Mouse (Mus musculus) adrenal gland, adult (tissue): ENCODE results near the gene Gabra3.

Experiments
- DNase-seq, 2 experiments: peaks; one replicate each; pipeline ENCODE4 v3.0.0; 2022 to 2023; ENCODE audit warnings: low spot score in 1 of 2; ENCODE audit not compliant: inconsistent age in 2 of 2

The Gabra3 gene

GRCm38 (mm10) chrX:72656230-72656898 lies at the start of gene Gabra3:
Gene Gabra3 (minus strand): TSS chrX:72656848.
- no peak for DNase-seq

GRCm38 (mm10) chrX:72655789-72656188 lies 859 bp downstream of the Gabra3 start:
- peak in 1 of 2 experiments; percentile 16 for DNase-seq

- no peak for DNase-seq
These were observed 1.3 kb downstream of the Gabra3 start for GRCm38 (mm10) chrX:72655381-72655780.

GRCm38 (mm10) chrX:72650688-72651087 lies 6.0 kb downstream of the Gabra3 start:
- no peak for DNase-seq

- DNase-seq, result peak in 1 of 2 experiments; percentile 30
These were observed 12.0 kb downstream of the Gabra3 start for GRCm38 (mm10) chrX:72644691-72645090.

GRCm38 (mm10) chrX:72497284-72497683 lies 159.4 kb downstream of the Gabra3 start:
- DNase-seq, result peak; percentile 6 to 37

GRCm38 (mm10) chrX:72489806-72490205 lies 166.8 kb downstream of the Gabra3 start:
- DNase-seq, result peak; percentile 49 to 64

- DNase-seq, result no peak
These were observed 269.9 kb downstream of the Gabra3 start, which contains the start of gene Magea10 for GRCm38 (mm10) chrX:72386758-72387157. Gene Magea10 (minus strand): TSS chrX:72386858.
